In genomic region chr4:132187826-132188401, GRCm38 (mm10) we compare ENCODE assay signal across 20 mouse cellular contexts. TPM values are rescaled to one million over a fixed set of nuclear protein-coding genes. Genes with fewer than 3 reads are reported as not detected.
DNase-seq lines count a peak whose midpoint lies in the region; TF ChIP-seq lines count a peak whose summit lies in the region.
"Had no signal": no experiment of that assay in that cellular context is flagged by ENCODE, and none has a peak within 500 bp of the region (broad histone marks: within the 10 kb centered on the region; RNA-seq: fewer than 3 reads in every experiment).

No protein-coding gene starts in this region.

- no peaks in the 10 kb centered on the region for H3K27me3 ChIP-seq in heart, embryonic 10.5 days (ENCODE audit: insufficient read depth, poor library complexity, severe bottlenecking)
- H3K27me3 ChIP-seq in CH12.LX (replicated peaks), result no peaks in the 10 kb centered on the region
- H3K27me3 ChIP-seq: Patski had no signal

- WGBS in heart, embryonic 10.5 days, result 93% methylated on average over 2 of the region's 2 CpGs

- H3K4me3 ChIP-seq in heart, embryonic 10.5 days, result no peak overlapping the region
- no peak overlapping the region for H3K4me3 ChIP-seq in CH12.LX (replicated peaks in 1 of 3; ENCODE audit: low read depth in 2 of 3, low read length in 2 of 3, poor library complexity in 1 of 3)

- in situ Hi-C loops in CH12.LX (cut with MboI; ENCODE audit: low pct_ligation_motif_present, low pct_unique_long_range_greater_than_20kb, low sequenced_read_pairs), result loop anchor here (25.0 kb wide), 1 partner anchor 224 kb away; the partner anchor contains the start of gene Phactr4

- peaks cover 74% of the 10 kb centered on the region for H3K79me2 ChIP-seq in CH12.LX (replicated peaks; ENCODE audit: control insufficient read depth, extremely low read depth, insufficient read depth, poor library complexity, severe bottlenecking)

- H3K27ac ChIP-seq in heart, embryonic 10.5 days, result no peak overlapping the region
- H3K27ac ChIP-seq in CH12.LX (ENCODE audit: insufficient read depth, low read depth), result peak overlapping the region; percentile 69; the same call in 1 of the 2 replicates

- no peak for TF ChIP-seq POLR2A in CH12.LX (IDR thresholded peaks at IDR 0.05; ENCODE audit: low read depth, low read length)

- TF ChIP-seq CTCF in CH12.LX (conservative IDR thresholded peaks at IDR 0.05 in 1 of 2, IDR thresholded peaks at IDR 0.05 in 1 of 2; ENCODE audit: low read depth in 2 of 2, low read length in 2 of 2), result no peak

- no peak for TF ChIP-seq RAD21 in CH12.LX (IDR thresholded peaks at IDR 0.05; ENCODE audit: low read depth, low read length)

- dilution Hi-C loops in CH12.LX (cut with MboI; ENCODE audit: extremely low pct_ligation_motif_present, extremely low pct_unique_long_range_greater_than_20kb, low sequenced_read_pairs), result no loop called here

- no peaks in the 10 kb centered on the region for H3K4me1 ChIP-seq in heart, embryonic 10.5 days
- peaks cover 10 to 69% of the 10 kb centered on the region in 2 experiments for H3K4me1 ChIP-seq in CH12.LX (ENCODE audit: control insufficient read depth in 1 of 2, insufficient read depth in 2 of 2)

- no peak overlapping the region for H3K9ac ChIP-seq in CH12.LX (ENCODE audit: insufficient read depth, low read depth)

- H3K36me3 ChIP-seq in heart, embryonic 10.5 days, result peaks cover 68% of the 10 kb centered on the region
- H3K36me3 ChIP-seq in CH12.LX (replicated peaks in 1 of 2; ENCODE audit: control insufficient read depth in 1 of 2, insufficient read depth in 1 of 2, low read length in 1 of 2), result peaks cover 20 to 55% of the 10 kb centered on the region in 2 experiments

- peak; percentile 14 for DNase-seq in heart, embryonic 10.5 days (ENCODE audit: low spot score)
- no peak for DNase-seq in heart, postnatal 10 days
- no peak for DNase-seq in CH12.LX (ENCODE audit: extremely low read depth)
- no peak for DNase-seq in urinary bladder, postnatal 14 days (ENCODE audit: low spot score)
- DNase-seq: adrenal gland, adult 2 months; adrenal gland, adult 8-10 months; adrenal gland, postnatal 10 days; adrenal gland, postnatal 14 days; adrenal gland, postnatal 25 days; adrenal gland, postnatal 36 days; B cell, adult 2 months; cerebellum, adult 11 months; cerebellum, adult 11-12 months; cerebellum, adult 18-20 months; cerebellum, adult 2 months had no signal

- peak overlapping the region; percentile 27 for H3K4me2 ChIP-seq in CH12.LX (ENCODE audit: insufficient read depth, low read depth, poor library complexity, severe bottlenecking)

- TF ChIP-seq EP300 in CH12.LX (IDR thresholded peaks at IDR 0.05; ENCODE audit: low read length), result peak; percentile 59

- no peaks in the 10 kb centered on the region for H3K9me3 ChIP-seq in heart, embryonic 10.5 days
- no peaks in the 10 kb centered on the region for H3K9me3 ChIP-seq in CH12.LX (replicated peaks; ENCODE audit: low read length)
- H3K9me3 ChIP-seq: G1E had no signal

- intact Hi-C loops in heart, postnatal 10 days (cut with DNase I), result no loop called here

TF ChIP-seq in CH12.LX, 34 proteins besides CTCF, POLR2A, EP300 and RAD21:
- TF ChIP-seq SIN3A (IDR thresholded peaks at IDR 0.05; ENCODE audit: low read length) (peak; percentile 24; the same call in 1 of the 2 replicates), BHLHE40 (IDR thresholded peaks at IDR 0.05; ENCODE audit: low read depth, low read length) (no peak), CHD1 (IDR thresholded peaks at IDR 0.05; ENCODE audit: low read depth, low read length) (no peak), MAFK (IDR thresholded peaks at IDR 0.05; ENCODE audit: insufficient replicate concordance, low read length) (no peak), POLR2AphosphoS2 (IDR thresholded peaks at IDR 0.05; ENCODE audit: low read depth, low read length) (no peak), ZKSCAN1 (IDR thresholded peaks at IDR 0.05; ENCODE audit: borderline replicate concordance, low read depth, low read length) (no peak), MYC (IDR thresholded peaks at IDR 0.05; ENCODE audit: low read depth, low read length) (no peak), NELFE (IDR thresholded peaks at IDR 0.05; ENCODE audit: low read depth, low read length) (no peak), JUND (conservative IDR thresholded peaks at IDR 0.05; ENCODE audit: low read depth, low read length) (no peak), ELF1 (IDR thresholded peaks at IDR 0.05; ENCODE audit: low read depth, low read length) (no peak), USF2 (conservative IDR thresholded peaks at IDR 0.05; ENCODE audit: low read depth, low read length) (no peak), USF1 (IDR thresholded peaks at IDR 0.05; ENCODE audit: low read depth, low read length) (no peak), CHD2 (IDR thresholded peaks at IDR 0.05; ENCODE audit: low read length) (no peak), TBP (conservative IDR thresholded peaks at IDR 0.05; ENCODE audit: low read depth, low read length) (no peak), ETS1 (conservative IDR thresholded peaks at IDR 0.05; ENCODE audit: low read depth, low read length) (0 out of 2 replicates have a peak, but pooled peaks have one; percentile 27), TCF12 (IDR thresholded peaks at IDR 0.05; ENCODE audit: low read depth, low read length) (no peak), ZC3H11A (IDR thresholded peaks at IDR 0.05; ENCODE audit: low read depth, low read length) (no peak), ZNF384 (IDR thresholded peaks at IDR 0.05; ENCODE audit: low read depth, low read length) (no peak), MXI1 (IDR thresholded peaks at IDR 0.05; ENCODE audit: low read depth, low read length) (no peak), NRF1 (IDR thresholded peaks at IDR 0.05; ENCODE audit: low read depth, low read length) (no peak), KAT2A (IDR thresholded peaks at IDR 0.05; ENCODE audit: insufficient replicate concordance, low read length) (no peak), MEF2A (IDR thresholded peaks at IDR 0.05; ENCODE audit: borderline replicate concordance, low read depth, low read length) (peak; percentile 80), IRF4 (IDR thresholded peaks at IDR 0.05; ENCODE audit: low read depth, low read length) (peak; percentile 51), GABPA (IDR thresholded peaks at IDR 0.05; ENCODE audit: insufficient replicate concordance, low read depth, low read length) (no peak), SMC3 (IDR thresholded peaks at IDR 0.05; ENCODE audit: low read depth, low read length) (no peak), MAZ (IDR thresholded peaks at IDR 0.05; ENCODE audit: low read depth, low read length) (no peak), MAX (IDR thresholded peaks at IDR 0.05; ENCODE audit: low read length) (no peak), UBTF (IDR thresholded peaks at IDR 0.05; ENCODE audit: low read depth, low read length) (no peak), E2F4 (IDR thresholded peaks at IDR 0.05; ENCODE audit: insufficient replicate concordance, low read depth, low read length) (no peak), HCFC1 (IDR thresholded peaks at IDR 0.05; ENCODE audit: low read depth, low read length) (no peak), RCOR1 (conservative IDR thresholded peaks at IDR 0.05; ENCODE audit: low read depth, low read length) (0 out of 2 replicates have a peak, but pooled peaks have one; percentile 31), JUN (IDR thresholded peaks at IDR 0.05; ENCODE audit: insufficient read depth, low read depth, low read length) (no peak), PAX5 (IDR thresholded peaks at IDR 0.05; ENCODE audit: low read length) (no peak), ZMIZ1 (IDR thresholded peaks at IDR 0.05; ENCODE audit: low read depth, low read length) (0 out of 2 replicates have a peak, but pooled peaks have one; percentile 52)

RNA-seq across cellular contexts. Expression of gene Ythdf2, which starts 24.2 kb away (rescaled TPM):
- 76.0 and 91.6 TPM in 2 replicates for polyA plus RNA-seq in heart, embryonic 10.5 days (2016; fragmentation: Nextera tagmentation; extraction: Ambion mirVana)
- total RNA-seq in heart, postnatal 10 days (2021), result 10 to 100 TPM; 40.0 to 42.4 TPM
- total RNA-seq in CH12.LX (2012; rRNA removed) (51.6 and 63.8 TPM in 2 replicates), CH12.LX (2014; rRNA removed) (53.3 and 56.5 TPM in 2 replicates)
- 78.3 and 79.4 TPM in 2 replicates for polyA plus RNA-seq in CH12.LX (2012; ENCODE audit: insufficient read length, low read depth)

RNA-seq across cellular contexts. Expression of gene Oprd1, which starts 43.6 kb away (rescaled TPM):
- 1.00 and 1.1 TPM in 2 replicates for polyA plus RNA-seq in heart, embryonic 10.5 days (2016; fragmentation: Nextera tagmentation; extraction: Ambion mirVana)
- total RNA-seq in heart, postnatal 10 days (2021), result under 1 TPM; 0.24 to 0.30 TPM
- total RNA-seq in CH12.LX (2012; rRNA removed) (not detected in 2 replicates), CH12.LX (2014; rRNA removed) (not detected in 2 replicates)
- not detected in 2 replicates for polyA plus RNA-seq in CH12.LX (2012; ENCODE audit: insufficient read length, low read depth)
- total RNA-seq: MEL had no signal
- polyA plus RNA-seq: activated CD4-positive, CD25-positive, alpha-beta regulatory T cell, adult 4 months; CD4-positive, CD25-positive, alpha-beta regulatory T cell, adult 4 months; G1E; Patski had no signal
